Mouse (Mus musculus) spleen, adult 2 months (tissue): ENCODE results near the gene Lpar6. TPM values are rescaled to one million over a fixed set of nuclear protein-coding genes. Genes with fewer than 3 reads are reported as not detected.

Source experiments
- DNase-seq, 2 experiments: peaks; one replicate each; pipeline versions ENCODE4 v3.0.0 to v3.0.0-alpha.2; 2012 to 2021; ENCODE audit warnings: low spot score in 2 of 2, low read depth in 1 of 2
- H3K27ac ChIP-seq: fragments of 200-500 bp; 2 replicates; pipeline ENCODE4 v1.5.1; 2012; ENCODE audit warnings: low read length, inconsistent platforms; ENCODE audit not compliant: insufficient read depth
- H3K27me3 ChIP-seq: fragments of 200-500 bp; 2 replicates; pipeline ENCODE4 v1.6.1; 2012; ENCODE audit warnings: mild to moderate bottlenecking, moderate library complexity, low read length, inconsistent platforms; ENCODE audit not compliant: control insufficient read depth, insufficient read depth
- H3K36me3 ChIP-seq: fragments of 200-500 bp; 2 replicates; pipeline ENCODE4 v1.6.1; 2012; ENCODE audit warnings: mild to moderate bottlenecking, low read length, inconsistent platforms; ENCODE audit not compliant: control insufficient read depth, insufficient read depth
- H3K4me1 ChIP-seq: fragments of 200-500 bp; 2 replicates; pipeline ENCODE4 v1.6.1; 2011; ENCODE audit warnings: inconsistent platforms; ENCODE audit not compliant: control insufficient read depth, insufficient read depth, insufficient read length
- H3K4me3 ChIP-seq: fragments of 200-500 bp; 2 replicates; pipeline ENCODE4 v1.5.1; 2011; ENCODE audit warnings: mild to moderate bottlenecking, inconsistent platforms; ENCODE audit not compliant: insufficient read depth, insufficient read length; ENCODE audit errors: extremely low read depth
- CTCF ChIP-seq: fragments of 200-500 bp; IDR thresholded peaks from 2 replicates; pipeline ENCODE4 v1.5.1; 2011; ENCODE audit warnings: mild to moderate bottlenecking, inconsistent platforms; ENCODE audit not compliant: insufficient read depth, insufficient read length, insufficient replicate concordance; ENCODE audit errors: extremely low read depth
- POLR2A ChIP-seq: fragments of 200-500 bp; IDR thresholded peaks from 2 replicates; pipeline ENCODE4 v1.6.1; 2011; ENCODE audit warnings: low read depth, low read length, inconsistent platforms
- WGBS: fragments of 180-500 bp; shearing (Covaris S2); methylation state at CpG from one replicate; pipeline ENCODE4 v1.1.7; 2018; 5-methylcytosine and 5-hydroxymethylcytosine counted together
- polyA plus RNA-seq: library from polyadenylated mRNA; depleted of rRNA; stranded (reverse); fragments of >200 nt; gene quantifications from 2 replicates; pipeline ENCODE4 v1.2.3, GENCODE M21; 2012

Lpar6 gene
- polyA plus RNA-seq, 1 experiment: 2.8 TPM

DNA sequence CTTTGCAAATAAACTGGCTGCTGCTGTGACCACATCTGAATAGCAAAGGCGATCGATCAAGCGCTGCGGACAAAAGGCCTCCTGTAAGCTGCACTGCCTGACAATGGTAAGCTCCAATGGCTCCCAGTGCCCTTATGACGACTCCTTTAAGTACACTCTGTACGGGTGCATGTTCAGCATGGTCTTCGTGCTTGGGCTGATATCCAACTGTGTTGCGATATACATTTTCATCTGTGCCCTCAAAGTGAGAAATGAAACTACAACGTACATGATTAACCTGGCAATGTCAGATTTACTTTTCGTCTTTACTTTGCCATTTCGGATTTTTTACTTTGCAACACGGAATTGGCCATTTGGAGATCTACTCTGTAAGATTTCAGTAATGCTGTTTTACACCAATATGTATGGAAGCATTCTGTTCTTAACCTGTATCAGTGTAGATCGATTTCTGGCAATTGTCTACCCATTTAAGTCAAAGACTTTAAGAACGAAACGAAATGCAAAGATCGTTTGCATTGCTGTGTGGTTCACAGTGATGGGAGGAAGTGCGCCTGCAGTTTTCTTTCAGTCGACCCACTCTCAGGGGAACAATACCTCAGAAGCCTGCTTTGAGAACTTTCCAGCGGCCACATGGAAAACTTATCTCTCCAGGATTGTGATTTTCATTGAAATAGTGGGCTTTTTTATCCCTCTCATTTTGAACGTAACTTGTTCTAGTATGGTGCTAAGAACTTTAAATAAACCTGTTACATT lies 979 bp downstream of the Lpar6 start:
- DNase-seq: peak in 1 of 2 experiments; percentile 40
- Histone ChIP-seq H3K4me1 (peaks cover 2% of the 10 kb centered on the region; the same call in 1 of the 2 replicates), H3K27me3 (no peaks in the 10 kb centered on the region), H3K36me3 (peaks cover 1% of the 10 kb centered on the region; the same call in 1 of the 2 replicates), H3K4me3 (peak overlapping the region; percentile 82), H3K27ac (peak overlapping the region; percentile 91)
- TF ChIP-seq POLR2A (peak; percentile 25), CTCF (no peak)
- under 1% methylated on average over 20 of the region's 20 CpGs for WGBS

DNA sequence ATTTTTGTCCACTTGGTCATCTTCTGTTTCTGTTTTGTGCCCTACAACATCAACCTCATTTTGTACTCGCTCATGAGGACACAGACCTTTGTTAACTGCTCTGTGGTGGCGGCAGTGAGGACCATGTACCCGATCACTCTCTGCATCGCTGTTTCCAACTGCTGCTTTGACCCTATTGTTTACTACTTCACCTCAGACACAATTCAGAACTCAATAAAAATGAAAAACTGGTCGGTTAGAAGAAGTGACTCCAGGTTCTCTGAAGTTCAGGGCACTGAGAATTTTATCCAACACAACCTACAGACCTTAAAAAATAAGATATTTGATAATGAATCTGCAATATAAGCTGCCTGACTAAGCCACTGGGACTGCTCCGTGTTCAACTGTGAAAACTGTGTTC lies 1.6 kb downstream of the Lpar6 start:
- peak overlapping the region; percentile 82 for H3K4me3 ChIP-seq

DNA sequence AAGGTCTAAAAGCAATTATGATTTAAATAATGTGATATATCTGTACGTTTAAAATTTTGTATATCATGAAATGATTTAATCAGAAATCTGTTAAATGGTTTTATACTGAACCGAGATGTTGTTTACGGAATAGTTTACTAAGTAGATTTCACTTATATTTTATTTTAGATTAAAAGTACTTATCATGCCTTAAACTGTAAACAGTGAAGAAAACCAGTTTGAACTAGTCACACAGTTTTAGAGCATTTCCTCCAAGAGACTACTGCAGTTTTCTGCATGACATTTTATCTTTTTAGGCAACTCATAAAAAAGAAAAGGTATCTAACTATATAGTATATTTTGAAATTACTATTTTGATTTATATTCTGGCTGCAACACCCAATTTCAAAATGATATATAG lies 2.2 kb downstream of the Lpar6 start:
- no peak for DNase-seq

More for the DNA sequence above, 1.6 kb downstream of the Lpar6 start:
- under 1% methylated on average over 6 of the region's 6 CpGs for WGBS
- no peak for DNase-seq
- H3K27ac ChIP-seq: peak overlapping the region; percentile 91
- TF ChIP-seq POLR2A (no peak), CTCF (no peak)
- H3K36me3 ChIP-seq: peaks cover 1% of the 10 kb centered on the region; the same call in 1 of the 2 replicates
- no peaks in the 10 kb centered on the region for H3K27me3 ChIP-seq
- H3K4me1 ChIP-seq: peaks cover 3% of the 10 kb centered on the region; the same call in 1 of the 2 replicates

DNA sequence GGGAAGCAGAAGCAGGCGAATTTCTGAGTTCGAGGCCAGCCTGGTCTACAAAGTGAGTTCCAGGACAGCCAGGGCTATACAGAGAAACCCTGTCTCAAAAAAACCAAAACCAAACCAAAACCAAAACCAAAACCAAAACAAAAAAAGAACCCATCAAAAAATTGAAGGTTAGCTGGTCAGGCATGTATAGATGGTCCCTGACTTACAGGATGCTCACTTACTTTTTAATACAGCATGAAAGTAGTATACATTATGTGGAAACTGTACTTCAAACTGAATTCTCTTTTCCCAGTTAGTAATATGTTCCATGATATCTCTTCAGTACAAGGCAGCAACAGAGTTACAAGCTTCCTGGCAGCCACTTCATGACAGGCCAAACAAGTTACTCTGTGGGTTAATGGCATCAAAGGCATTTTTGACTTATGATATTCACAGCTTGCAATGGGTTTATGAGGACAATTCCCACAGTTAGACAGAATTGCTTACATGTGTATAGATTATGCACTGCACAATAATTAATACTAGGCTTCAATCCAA lies 6.4 kb downstream of the Lpar6 start:
- Histone ChIP-seq H3K4me1 (peaks cover 2% of the 10 kb centered on the region; the same call in 1 of the 2 replicates), H3K27ac (no peak overlapping the region; the same call in 1 of the 2 replicates), H3K27me3 (no peaks in the 10 kb centered on the region), H3K36me3 (peaks cover 1% of the 10 kb centered on the region; the same call in 1 of the 2 replicates), H3K4me3 (no peak overlapping the region)
- no peak for DNase-seq
- TF ChIP-seq POLR2A (no peak), CTCF (no peak)
- whole genome bisulfite sequencing: 81% methylated on average over 2 of the region's 2 CpGs

More for the DNA sequence above, 2.2 kb downstream of the Lpar6 start:
- Histone ChIP-seq H3K4me3 (no peak overlapping the region; the same call in 1 of the 2 replicates), H3K27me3 (no peaks in the 10 kb centered on the region), H3K27ac (no peak overlapping the region), H3K36me3 (peaks cover 1% of the 10 kb centered on the region; the same call in 1 of the 2 replicates), H3K4me1 (peaks cover 2% of the 10 kb centered on the region; the same call in 1 of the 2 replicates)
- TF ChIP-seq POLR2A: no peak
- no peak for TF ChIP-seq CTCF
- 30% methylated on average over 3 of the region's 3 CpGs for WGBS

DNA sequence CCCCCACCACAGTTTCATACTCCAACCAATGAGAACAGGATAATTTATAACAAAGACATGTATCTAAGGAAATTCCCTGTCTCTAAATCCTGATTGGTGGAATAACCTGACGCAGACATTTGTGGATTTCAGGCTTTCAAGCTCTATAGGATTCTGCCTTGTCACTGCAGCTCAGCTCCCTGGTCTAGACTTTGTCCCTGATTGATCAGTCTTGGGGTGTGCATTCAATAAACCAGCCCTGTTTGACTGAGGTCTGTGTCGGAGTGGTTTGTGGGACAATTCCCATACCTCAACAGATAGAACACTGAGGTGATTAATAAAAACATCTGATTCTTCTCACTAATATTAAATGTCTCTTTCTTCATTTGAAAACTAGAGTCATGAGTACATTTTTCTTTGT lies 12.4 kb downstream of the Lpar6 start:
- no peaks in the 10 kb centered on the region for H3K4me1 ChIP-seq
- H3K27me3 ChIP-seq: no peaks in the 10 kb centered on the region
- WGBS: 97% methylated on average over 2 of the region's 2 CpGs
- H3K36me3 ChIP-seq: peaks cover 6% of the 10 kb centered on the region
- DNase-seq: no peak
- TF ChIP-seq CTCF (no peak), POLR2A (no peak)
- no peak overlapping the region for H3K27ac ChIP-seq
- H3K4me3 ChIP-seq: no peak overlapping the region

DNA sequence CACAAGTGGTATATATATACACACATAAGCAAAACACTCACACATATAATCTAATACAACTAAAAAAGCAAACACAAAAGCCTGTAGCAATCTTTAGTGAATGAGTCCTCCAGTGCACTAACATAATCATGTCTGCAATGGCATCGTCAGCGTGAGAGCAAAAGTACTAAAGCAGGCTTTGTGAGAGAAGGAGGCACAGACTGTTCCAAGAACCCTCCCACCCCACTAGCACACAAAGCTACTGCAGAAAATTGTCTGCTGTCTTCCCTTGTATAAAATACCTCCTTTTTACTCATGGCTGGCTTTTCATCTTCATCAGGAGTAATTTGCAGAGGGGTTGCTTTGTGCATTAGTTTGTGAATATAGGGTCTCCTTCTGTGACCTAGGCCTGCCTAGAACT lies 14.6 kb downstream of the Lpar6 start:
- H3K36me3 ChIP-seq: peaks cover 6% of the 10 kb centered on the region
- WGBS: 89% methylated on average over 2 of the region's 2 CpGs
- DNase-seq: no peak
- H3K27me3 ChIP-seq: no peaks in the 10 kb centered on the region
- TF ChIP-seq CTCF (no peak), POLR2A (no peak)
- H3K4me3 ChIP-seq: no peak overlapping the region
- no peak overlapping the region for H3K27ac ChIP-seq
- no peaks in the 10 kb centered on the region for H3K4me1 ChIP-seq
